Mouse (Mus musculus): ENCODE measurements at regions not wholly inside any gene's neighbourhood (a gene's known extent, or its start where the extent isn't known, plus 50 kb on each side); places are given as distances from the start of the nearest gene placed in this dataset.
A peak's percentile ranks its signal among the peaks of the same experiment; 100 is the strongest.
"Not testable (repeated sequence)": the region's sequence is repeated elsewhere in the genome, so short reads cannot be mapped to it uniquely, and the experiment has no call there.

- DNase-seq (ENCODE audit: low spot score) = no peak
Observed at GRCm38 (mm10) chr2:171587635-171588034, 455.6 kb downstream of the Cbln4 start.

DNA sequence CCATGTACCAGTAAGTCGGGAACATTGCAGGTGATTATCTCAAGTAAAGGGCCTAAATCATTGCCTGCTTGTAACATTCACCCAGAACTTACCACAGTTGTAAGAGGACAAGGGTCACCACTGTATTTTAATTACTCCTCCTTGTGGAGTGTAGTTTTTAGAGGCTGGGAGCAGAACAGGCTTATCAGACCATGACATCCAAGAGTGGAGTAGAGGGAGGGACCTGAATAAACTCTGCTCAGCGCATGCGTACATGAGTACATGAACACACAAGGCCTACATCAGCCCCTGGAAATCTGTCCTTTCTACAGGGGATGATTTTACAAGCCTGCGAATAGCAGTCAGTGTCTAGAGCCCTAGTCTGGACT lies 456.4 kb downstream of the Cbln4 start:
- DNase-seq (ENCODE audit: low spot score) = no peak

DNA sequence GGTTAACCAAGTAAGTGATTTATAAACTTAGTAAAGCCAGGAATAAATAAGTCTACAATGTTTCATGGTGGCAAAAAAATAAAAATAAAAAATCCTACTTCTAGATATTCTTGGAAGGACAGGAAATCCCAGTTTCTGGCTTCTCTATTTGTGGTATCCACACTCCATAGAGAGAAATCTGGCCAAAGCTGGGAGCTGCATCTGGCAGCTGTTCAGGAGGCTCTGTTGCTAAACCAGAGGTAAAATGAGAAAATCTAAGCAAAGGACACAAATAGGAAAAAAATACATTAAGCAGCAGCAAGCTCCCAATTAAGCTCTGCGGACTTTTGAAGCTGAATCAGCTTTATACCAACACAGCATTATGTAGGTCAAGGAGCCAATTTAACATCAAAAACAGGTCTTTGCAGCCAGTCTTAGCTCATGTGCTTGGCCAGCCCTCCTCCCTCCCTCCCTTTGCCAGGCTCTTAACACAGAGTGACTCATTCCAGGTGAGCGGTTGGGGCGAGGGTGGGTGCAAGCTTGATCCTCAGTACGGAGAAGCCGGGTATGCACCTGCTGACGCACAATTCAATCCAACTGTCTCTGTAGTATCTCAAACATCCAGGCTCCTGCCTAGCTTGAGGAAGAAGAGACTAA lies 456.9 kb downstream of the Cbln4 start:
- DNase-seq (ENCODE audit: low spot score) = no peak

DNA sequence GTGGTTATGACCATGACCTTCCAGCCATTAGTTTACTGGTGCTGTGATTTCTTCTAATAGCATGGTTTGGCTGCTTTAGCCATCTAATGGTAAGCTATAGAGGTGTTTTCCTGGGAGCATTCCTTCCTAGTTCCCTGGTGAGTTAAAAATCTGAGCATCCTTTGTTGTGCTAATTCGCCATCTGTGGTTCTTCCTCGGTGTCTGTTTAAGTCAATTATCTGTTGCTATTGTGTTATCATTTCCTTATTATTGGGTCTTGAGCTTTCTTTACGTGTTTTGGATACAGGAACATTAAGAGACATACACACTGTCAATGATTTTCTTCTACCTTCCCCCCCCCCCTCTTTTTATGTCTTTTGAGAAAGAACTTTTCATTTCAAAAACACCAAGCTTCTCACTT lies 468.9 kb downstream of the Cbln4 start:
- DNase-seq (ENCODE audit: low spot score) = no peak

GRCm38 (mm10) chr2:171562656-171563055 lies 480.6 kb downstream of the Cbln4 start:
- no peak for DNase-seq (ENCODE audit: low spot score)

DNA sequence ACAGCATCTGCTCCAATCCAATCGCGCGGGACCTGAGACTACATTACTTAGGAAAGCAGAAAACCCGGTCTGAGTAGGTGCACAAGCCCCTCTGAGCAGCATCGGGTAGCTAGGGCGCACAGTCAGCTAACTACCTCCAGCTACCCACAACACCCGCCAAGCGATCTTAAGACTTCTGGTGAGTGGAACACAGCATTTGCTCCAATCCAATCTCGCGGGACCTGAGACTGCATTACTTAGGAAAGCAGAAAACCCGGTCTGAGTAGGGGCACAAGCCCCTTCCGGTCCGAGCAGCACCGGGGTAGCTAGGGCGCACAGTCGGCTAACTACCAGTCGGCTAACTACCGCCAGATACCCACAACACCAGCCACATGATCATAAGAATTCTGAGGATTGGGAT lies 500.5 kb downstream of the Cbln4 start:
- not testable (repeated sequence) for DNase-seq (ENCODE audit: low spot score)

- no peak for DNase-seq (ENCODE audit: low spot score)
Observed at GRCm38 (mm10) chr2:171514876-171515275, 528.4 kb downstream of the Cbln4 start.

DNA sequence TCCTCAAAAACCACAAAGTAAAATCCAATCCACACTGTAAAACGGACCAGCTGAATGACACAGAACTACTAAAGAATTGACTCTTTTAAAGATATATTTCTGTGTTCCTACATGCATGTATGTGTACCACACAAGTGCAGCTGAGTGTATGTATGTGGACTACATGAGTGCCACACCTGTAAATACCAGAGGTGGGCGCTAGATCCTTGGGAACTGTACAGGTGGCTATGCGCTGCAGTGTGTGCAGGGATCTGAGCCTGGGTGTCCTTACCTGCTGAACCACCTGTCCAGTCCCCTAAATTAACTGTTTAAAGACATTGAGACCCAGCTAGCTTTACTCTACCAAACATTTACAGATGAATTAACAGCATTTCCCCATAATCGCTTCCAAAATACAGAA lies 546.6 kb downstream of the Cbln4 start:
- no peak for DNase-seq (ENCODE audit: low spot score)

DNA sequence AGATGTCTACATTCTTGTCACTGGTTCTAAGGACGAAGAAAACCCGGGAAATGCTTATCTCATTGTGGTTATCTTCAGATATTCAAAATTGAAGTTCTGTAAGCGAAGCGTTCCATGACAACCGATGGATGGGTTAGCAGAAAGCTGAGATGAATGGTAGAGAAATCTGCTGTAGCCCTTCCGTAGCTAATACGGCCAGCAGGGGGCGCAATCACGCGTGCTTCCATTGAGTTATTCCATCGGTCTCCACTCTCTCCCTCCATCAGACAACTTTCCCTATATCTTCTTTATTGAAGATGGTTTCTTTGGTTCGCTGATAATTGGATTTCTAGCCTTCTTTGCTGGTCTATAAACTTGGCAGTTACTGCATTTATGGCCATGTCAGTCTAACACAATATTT lies 549.5 kb downstream of the Cbln4 start:
- peak; percentile 33 for DNase-seq (ENCODE audit: low spot score)

GRCm38 (mm10) chr2:171487284-171487683 lies 556.0 kb downstream of the Cbln4 start:
- peak; percentile 26 for DNase-seq (ENCODE audit: low spot score)

- no peak for DNase-seq (ENCODE audit: low spot score)
Observed at GRCm38 (mm10) chr2:171453241-171453640, 590.0 kb downstream of the Cbln4 start.

DNA sequence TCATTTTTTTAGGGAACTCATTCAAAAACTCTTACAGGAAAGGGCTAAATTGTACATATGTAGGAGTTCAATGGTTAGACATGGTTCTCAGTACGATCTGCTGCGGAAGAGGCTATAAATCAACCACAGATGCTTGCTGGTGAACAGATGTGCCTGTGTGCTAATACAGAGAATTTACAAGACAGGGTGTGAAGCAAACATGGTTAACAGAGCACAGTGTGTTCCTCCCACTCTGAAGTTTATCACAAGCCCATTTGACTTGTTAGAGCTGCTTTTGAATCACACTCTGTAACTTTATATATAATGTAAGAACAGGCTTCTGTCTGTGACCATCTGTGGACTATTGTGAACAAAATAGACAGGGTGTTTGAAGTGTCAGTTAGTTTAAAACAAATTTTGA lies 637.2 kb downstream of the Cbln4 start:
- no peak for DNase-seq (ENCODE audit: low spot score)

- DNase-seq (ENCODE audit: low spot score) = no peak
Observed at GRCm38 (mm10) chr2:171388936-171389335, 654.3 kb downstream of the Cbln4 start.

DNA sequence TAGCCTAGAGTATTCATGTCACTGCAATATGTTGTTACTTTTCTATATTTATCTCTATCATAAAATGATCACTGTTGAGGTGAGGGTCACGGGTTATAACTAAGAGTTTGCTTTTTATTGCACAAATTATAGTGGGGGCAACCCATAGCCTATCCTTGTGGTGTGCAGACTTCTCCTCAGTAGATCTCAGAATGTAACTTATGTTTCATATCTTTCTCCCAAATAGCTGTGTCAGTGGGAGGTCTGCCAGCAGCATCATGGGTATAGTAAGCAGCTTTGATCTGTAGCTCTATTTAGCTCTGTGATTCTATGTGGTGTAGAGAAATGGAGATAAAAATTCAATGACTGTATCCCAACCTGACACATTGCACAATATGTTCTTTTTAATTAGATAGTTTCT lies 641.9 kb downstream of the Dok5 start:
- no peak for DNase-seq (ENCODE audit: low spot score)

GRCm38 (mm10) chr2:171373016-171373415 lies 641.4 kb downstream of the Dok5 start:
- no peak for DNase-seq (ENCODE audit: low spot score)

GRCm38 (mm10) chr2:171371751-171372150 lies 640.1 kb downstream of the Dok5 start:
- no peak for DNase-seq (ENCODE audit: low spot score)

GRCm38 (mm10) chr2:171365553-171365952 lies 633.9 kb downstream of the Dok5 start:
- no peak for DNase-seq (ENCODE audit: low spot score)

- DNase-seq (ENCODE audit: low spot score) = no peak
Observed at GRCm38 (mm10) chr2:171364621-171365020, 633.0 kb downstream of the Dok5 start.

DNA sequence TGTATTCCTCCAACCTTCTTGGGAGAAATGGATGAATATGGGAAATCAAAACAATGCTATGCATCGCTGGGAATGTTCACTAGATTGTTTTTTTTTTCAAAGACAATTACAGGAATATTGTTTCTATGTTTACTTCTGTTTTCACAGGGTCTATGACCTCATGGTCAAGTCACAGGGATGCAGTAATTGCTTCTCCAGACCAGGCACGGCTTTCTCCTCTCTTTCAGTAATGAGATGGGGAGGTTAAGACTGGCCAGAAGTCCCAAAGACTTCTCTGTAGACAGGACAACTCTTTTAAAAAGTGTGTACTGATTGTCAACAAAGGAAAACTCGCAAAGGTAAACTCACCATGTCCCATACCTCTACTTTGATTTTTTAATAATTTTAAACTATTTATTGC lies 631.8 kb downstream of the Dok5 start:
- no peak for DNase-seq (ENCODE audit: low spot score)

DNA sequence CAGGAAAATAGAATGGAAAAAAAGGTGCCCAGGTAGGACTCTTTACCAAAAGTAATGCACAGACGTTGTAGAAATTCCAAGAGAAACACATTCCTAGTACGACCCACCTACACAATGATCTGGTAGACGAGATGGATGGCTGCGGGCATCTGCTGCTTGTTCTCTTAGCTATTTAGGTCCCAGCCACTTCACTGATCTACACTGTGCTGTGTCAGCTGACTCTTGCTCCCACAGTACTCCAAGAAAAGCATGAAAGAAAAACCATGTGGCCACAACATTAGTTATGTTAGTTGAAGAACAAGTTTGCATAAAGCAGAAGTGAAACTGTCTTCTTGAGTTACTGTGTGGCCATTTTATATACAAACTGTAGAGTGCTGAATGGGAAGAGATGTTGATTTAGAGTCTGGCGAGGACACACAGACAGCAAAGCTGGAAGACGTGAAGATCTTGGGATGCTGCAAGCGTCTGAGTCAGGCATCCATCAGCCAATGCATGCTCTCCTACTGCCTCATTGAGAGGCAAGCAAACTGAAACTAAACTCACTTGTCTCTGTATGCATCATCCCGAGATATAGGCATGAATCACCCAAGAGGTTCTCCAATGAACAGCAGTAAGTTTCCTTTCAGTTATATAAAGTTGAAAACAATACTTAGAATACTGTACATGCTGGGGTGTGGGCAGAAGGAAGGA lies 626.6 kb downstream of the Dok5 start:
- DNase-seq (ENCODE audit: low spot score) = no peak

DNA sequence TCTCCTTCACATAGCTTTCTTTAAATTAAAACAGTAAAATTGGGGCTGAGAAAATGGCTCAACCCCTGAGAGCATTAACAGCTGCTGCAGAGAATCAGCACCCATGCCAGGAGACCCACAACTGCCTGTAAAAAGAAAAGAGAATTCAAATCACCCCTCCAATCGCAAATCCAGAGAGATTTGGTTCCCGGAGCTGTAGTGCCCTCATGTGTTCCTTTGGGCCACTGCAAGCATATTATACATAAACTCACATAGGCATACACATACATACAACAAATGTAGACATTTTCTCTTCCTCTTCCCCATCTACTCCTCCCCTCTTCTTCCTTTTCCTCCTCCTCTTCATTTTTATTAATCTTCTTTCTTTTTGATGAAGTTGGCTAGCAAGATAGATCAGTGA lies 616.5 kb downstream of the Dok5 start:
- no peak for DNase-seq (ENCODE audit: low spot score)

DNA sequence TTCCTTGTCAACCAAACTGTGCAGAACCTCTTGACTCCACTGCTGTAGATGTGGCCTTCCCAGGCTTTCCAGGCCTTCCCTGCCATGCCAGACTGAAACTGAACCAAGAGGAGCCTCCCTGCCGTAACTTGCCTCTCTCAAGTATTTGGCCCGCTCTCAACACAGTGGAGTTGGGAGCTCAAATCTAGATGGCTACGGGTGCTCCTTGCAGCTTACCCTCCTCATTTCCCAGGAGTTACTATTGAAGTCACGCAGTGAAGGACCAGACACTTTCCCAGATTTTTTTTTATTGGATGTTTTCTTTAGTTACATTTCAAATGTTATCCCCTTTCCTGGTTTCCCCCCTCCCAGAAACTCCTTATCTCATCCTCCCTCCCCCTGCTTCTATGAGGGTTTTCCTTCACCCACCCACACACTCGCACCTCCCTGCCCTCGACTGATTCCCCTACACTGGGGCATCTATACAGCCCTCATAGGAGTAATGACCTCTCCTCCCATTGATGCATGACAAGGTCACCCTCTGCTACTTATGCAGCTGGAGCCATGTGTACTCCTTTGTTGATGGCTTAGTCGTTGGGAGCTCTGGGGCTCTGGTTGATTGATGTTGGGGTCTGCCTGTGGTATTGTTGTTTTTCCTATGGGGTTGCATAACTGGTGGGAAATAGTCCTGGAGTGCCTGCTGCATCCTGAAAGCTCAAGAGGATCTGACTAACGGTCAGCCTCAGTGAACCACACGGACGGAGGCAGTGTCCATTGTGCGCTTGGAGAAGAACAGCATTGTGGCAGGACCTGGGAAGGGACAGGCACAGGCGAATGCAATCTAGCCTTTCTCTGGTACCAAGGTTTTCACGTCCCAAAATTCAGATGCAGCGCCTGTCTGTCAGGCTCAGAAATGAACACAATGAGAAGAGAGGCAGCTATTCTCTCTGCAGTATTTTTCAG lies 602.5 kb downstream of the Dok5 start:
- no peak for DNase-seq (ENCODE audit: low spot score)

DNA sequence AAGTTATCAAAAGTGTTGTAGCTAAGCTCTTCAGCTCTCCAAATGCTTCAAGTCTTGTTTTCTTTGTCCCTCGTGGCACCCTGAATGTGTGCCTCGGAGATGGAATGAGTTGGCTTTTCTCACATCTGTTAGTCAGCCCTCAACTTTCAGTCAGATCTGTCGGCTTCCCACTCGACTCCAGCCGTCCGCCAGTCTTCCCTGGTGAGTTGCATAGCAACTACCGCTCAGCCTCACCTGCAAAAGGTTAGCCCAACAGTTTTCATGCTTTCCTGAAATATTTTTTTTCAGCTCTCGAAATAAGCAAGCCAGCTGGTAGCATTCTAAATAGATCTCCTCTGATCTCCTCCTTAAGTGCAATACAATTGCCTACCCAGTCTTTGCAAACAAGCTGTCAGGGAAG lies 601.2 kb downstream of the Dok5 start:
- no peak for DNase-seq (ENCODE audit: low spot score)

Data from layer of hippocampus, adult 9-10 months (tissue).